Mouse (Mus musculus): ENCODE results near the gene Rpia.

Rpia gene

DNA sequence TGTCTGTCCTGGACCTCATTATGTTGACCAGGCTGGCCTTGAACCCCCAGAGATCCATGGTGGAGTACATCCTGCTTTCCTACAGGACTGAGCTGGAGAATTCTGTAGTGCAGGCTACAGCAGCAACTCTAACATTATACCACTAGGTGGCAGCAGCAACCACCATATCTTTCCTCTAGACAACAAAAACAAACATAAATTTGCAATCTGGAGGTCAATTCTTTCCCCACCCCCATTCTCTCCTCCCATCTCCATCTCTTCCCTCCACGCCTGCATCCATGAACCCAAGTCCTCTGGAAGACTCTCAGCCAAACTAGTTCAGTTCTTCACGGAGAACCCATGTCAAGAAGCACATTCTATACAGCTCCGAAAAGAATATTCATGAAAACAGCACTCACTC is 12.6 kb upstream of the Rpia start:
- peak; percentile 88 for DNase-seq (ENCODE audit: low read depth)

DNA sequence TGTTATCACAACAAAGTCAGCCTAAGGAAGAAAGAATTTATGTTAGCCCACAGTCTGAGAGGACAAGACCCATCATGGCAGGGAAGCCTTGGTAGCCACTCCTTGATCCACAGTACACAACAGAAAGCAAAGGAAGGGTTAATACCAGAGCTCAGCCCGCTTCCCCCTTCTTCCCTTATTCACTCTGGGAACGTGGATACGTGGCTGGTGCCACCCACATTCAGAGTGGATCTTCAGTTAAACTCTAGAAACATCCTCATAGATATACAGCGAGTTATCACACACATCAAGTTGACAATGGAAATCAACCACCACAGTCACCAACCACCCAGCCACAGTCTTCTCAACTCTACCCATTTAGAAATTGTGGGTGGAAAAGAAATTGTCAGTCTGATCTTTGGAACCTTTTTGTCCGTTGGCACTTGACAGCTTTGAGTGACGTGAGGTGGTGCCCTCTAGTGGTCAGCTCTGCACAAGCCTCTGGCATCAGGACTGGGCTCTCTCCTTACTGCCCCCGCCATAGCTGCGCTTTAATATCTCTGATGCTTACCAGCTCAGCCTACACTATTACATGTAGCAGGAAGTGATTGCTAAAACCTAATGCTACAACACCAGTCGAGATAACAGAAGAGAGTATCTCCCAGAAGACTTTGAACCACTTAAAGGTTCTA is 5.7 kb upstream of the Rpia start:
- peak; percentile 92 for DNase-seq (ENCODE audit: low read depth)

DNA sequence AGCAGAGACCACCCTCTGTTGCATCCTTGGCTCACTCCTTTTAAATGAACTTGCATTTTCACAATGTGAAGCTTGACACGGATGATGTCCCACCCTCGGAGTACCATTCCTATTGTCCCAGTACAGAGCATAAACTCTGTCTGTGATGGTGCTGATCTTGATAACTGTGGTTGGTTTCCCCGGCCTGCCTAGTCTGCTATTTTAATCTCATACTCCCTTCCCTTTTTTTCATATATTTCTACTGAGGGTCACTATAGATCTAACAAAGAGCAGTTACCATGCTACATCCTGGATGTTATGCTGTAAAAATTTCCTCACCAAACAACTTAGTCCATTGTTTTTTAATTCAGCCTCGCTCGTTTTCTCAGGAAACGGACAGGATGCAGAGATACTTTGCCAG is 4.9 kb upstream of the Rpia start:
- DNase-seq (ENCODE audit: low read depth) = no peak

DNA sequence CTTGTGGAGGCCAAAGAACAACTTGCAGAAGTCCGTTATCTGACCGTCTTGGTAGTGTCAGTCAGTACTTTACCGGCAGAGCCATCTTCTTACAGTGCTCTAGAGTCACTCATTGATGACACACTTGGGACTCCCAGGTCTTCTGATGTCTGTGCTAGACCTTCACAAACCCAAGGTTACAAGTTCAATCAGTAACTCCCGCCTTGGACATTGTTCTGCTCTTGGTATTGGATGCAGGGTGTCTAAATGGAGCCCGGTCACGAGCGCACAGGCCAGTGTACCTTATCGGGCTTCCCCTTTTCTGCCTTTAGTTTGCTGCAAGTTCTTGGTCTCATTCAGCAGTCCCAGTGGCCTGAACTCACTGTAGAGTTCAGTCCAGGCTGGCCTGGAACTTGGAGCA is 612 bp upstream of the Rpia start:
- no peak for DNase-seq (ENCODE audit: low read depth)

GRCm38 (mm10) chr6:70790852-70791761 is 925 bp downstream of the Rpia start:
- peak; percentile 72 for DNase-seq (ENCODE audit: low read depth)

DNA sequence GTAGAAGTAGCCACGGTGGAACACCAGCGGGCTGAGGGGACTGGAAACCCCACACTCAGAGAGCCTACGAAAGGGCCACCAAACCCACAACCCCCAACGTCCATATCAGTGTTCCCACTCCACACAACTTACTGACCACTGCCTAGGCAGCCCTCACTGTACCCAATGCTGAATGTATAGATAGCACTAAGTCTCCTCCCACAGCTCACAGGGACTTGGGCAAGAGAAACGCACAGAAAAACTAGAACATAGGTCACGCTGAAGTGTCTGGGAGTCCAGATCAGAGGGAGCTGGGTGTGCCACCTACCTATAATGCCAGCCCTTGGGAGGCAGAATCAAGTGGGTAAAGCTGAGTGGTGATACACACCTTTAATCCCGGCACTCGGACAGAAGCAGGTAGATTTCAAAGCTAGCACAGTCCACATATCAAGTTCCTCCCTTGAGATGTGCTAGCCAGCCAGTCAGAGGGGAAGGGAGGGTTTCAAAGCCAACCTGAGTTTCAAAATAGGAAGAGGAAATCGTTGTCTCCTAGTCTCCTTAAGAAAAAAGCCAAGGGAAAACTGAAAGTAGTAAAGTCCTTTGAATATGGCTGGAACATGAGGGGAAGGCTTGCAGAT is 1.9 kb downstream of the Rpia start:
- DNase-seq (ENCODE audit: low read depth) = no peak

DNA sequence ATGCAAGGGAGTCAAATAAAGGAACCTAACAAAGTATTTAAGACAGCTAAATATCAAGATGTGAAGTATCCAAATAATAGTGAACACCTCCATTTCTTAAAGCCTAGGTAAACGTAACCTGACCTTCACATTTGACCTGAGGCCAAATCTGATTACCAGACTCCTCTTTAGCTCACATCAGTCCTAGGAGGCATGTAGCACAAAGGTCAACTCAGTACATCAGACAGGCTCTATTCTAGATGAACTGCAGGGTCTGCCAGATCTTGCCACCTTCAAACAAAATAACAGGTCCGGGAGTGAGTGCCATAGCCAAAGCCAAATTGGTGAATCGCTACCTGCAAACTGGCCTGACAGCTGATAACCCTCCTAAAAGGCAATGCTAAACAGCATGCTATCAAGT is 2.9 kb downstream of the Rpia start:
- no peak for DNase-seq (ENCODE audit: low read depth)

DNA sequence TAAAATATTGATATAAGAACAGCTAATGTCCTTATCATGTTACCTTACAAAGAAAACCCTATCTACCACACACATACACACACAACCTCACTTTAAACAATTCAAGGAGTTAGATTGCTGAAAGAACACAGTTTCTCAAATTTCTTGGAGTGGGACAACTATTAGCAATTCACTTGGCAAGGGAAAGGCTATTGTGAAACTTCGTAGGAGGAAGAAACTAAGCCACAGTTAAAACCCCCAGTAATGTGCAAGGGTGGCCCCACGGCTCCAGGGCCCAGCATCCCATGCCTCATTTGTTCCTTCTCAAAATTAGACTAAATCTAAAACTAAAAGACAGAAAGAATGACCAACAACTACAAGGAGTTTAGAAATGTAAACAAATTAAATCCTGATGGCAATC is 4.5 kb downstream of the Rpia start:
- DNase-seq (ENCODE audit: low read depth) = no peak

DNA sequence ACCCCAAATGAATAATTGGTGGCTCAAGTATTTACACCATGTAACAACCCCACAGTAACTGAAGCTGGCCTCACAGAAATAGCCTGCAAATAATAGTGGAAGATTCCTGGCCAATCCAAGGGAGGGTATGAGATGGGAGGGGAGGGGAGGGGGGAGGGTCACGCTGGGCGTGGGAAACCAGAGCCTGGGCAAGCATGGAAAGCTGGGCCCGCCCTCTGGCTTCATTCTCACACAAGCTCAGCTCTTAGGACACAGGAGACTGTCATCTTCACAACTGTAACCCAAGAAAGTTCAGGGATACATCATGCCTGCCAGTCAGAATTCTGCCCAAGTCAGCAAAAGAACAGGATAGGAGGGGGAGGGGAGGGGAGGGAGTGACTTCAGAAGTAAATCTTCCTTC is 6.2 kb downstream of the Rpia start:
- DNase-seq (ENCODE audit: low read depth) = no peak

GRCm38 (mm10) chr6:70784811-70785210 is 7.2 kb downstream of the Rpia start:
- no peak for DNase-seq (ENCODE audit: low read depth)

DNA sequence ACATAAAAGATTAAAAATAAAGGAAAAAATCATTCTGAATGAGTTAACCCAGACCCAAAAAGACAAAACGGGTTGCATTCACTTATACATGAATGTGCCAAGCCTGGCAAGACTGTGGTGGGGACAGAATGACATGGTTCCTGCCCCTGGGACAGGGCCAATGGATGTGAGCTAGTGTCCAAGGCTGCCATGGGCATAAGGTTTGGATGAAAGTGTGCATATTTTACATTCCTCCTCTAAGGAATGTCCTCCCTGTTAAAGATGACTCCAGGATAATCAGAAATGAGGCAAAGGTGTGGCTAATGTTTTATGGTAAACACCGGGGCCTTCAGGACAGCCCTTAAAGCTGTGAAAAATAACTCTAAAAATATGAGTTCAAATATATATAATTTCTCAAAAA is 10.7 kb downstream of the Rpia start:
- DNase-seq (ENCODE audit: low read depth) = no peak

DNA sequence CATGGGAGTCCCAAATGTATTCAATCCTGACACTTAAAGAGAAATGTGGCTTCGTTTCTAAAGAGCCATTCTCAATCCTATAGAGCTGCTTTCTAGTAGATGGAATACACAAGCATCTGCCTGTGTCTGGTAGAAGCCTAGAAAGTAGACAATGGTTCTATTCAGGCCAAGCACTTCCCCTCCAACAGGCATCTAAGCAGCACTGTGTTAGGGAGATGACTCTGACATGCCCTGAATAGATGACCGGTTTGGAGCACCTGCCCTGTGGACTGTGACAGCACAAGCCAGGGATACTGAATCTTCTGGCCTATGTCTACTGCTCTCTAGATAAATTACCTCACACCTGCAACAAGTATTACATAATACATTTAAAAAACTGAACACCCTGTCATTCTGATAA is 17.7 kb downstream of the Rpia start:
- DNase-seq (ENCODE audit: low read depth) = no peak

- peak; percentile 30 for DNase-seq (ENCODE audit: low read depth)
Measured at GRCm38 (mm10) chr6:70773769-70774168, 18.3 kb downstream of the Rpia start.

GRCm38 (mm10) chr6:70768769-70769168 is 23.3 kb downstream of the Rpia start:
- peak; percentile 86 for DNase-seq (ENCODE audit: low read depth)

- no peak for DNase-seq (ENCODE audit: low read depth)
Measured at GRCm38 (mm10) chr6:70765076-70765475, 27.0 kb downstream of the Rpia start.

GRCm38 (mm10) chr6:70764551-70764950 is 27.5 kb downstream of the Rpia start:
- DNase-seq (ENCODE audit: low read depth) = peak; percentile 46

GRCm38 (mm10) chr6:70763881-70764280 is 28.2 kb downstream of the Rpia start:
- no peak for DNase-seq (ENCODE audit: low read depth)

DNA sequence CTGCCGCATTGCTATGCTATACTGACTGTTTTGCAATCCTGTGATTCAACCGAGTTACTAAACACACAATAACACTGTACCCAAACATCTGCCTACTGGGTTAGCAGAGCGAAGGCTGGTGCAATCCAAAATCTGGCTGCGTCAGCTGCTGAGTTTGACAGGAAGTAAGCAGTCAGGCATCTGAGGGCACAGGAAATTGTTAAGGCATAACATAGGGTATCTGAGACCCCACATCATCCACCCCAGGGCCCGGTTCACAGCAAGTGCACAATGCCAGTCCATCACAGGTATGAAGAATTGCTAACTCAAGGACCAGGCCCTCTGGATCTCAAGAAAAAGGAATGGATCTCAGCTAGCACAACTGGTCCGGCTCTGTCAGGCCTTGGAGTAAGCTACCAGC is 29.4 kb downstream of the Rpia start:
- peak; percentile 35 for DNase-seq (ENCODE audit: low read depth)

DNA sequence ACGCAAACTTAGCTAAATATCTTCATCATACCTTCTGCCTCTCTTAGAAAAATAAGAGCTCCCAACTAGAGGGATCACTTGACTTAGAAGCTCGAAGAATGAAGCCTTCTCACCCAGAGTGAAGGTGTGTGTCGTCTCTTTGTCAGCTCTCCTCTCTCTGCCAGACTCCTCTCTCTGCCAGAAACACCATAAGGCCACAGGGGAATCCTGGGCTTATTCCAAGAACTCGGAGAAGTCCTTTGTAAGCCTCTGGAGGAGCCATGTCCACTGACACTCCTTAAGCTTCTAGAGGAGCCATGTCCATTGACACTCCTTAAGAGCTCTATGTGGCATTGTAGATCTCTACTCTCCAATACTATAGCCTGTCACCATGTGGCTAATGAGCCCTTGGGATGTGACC is 31.1 kb downstream of the Rpia start:
- DNase-seq (ENCODE audit: low read depth) = no peak

- DNase-seq (ENCODE audit: low read depth) = no peak
Measured at GRCm38 (mm10) chr6:70754833-70755232, 37.2 kb downstream of the Rpia start.

GRCm38 (mm10) chr6:70752351-70752750 is 39.7 kb downstream of the Rpia start:
- peak; percentile 64 for DNase-seq (ENCODE audit: low read depth)

GRCm38 (mm10) chr6:70751898-70752273 is 40.1 kb downstream of the Rpia start:
- no peak for DNase-seq (ENCODE audit: low read depth)

- DNase-seq (ENCODE audit: low read depth) = no peak
Measured at GRCm38 (mm10) chr6:70751251-70751897, 40.7 kb downstream of the Rpia start.

Measured in induced T-regulatory cell, adult 2 months (primary cell).